Mouse (Mus musculus) gastrocnemius, postnatal 4 days (tissue): ENCODE results near the gene Phyhipl. TPM values are rescaled to one million over a fixed set of nuclear protein-coding genes. Genes with fewer than 3 reads are reported as not detected.
A peak's percentile ranks its signal among the peaks of the same experiment; 100 is the strongest.

Experiments used
- DNase-seq, 2 experiments: peaks; one replicate each; pipeline ENCODE4 v3.0.0; 2021 to 2022; ENCODE audit warnings: low spot score in 2 of 2, mixed read lengths in 2 of 2
- long read RNA-seq, 2 experiments: library from polyadenylated mRNA; stranded (forward); transcript quantifications; one replicate each; pipeline ENCODE4 v2.0.0; 2021
- total RNA-seq, 2 experiments: library from RNA; stranded (reverse); gene quantifications; 2 replicates each; pipeline ENCODE4 v1.2.3; 2021

Gene Phyhipl
- under 1 TPM; 0.34 to 0.93 TPM for total RNA-seq
- long read RNA-seq, experiment 1: 0 reads
- long read RNA-seq, experiment 2: 0 reads

DNA sequence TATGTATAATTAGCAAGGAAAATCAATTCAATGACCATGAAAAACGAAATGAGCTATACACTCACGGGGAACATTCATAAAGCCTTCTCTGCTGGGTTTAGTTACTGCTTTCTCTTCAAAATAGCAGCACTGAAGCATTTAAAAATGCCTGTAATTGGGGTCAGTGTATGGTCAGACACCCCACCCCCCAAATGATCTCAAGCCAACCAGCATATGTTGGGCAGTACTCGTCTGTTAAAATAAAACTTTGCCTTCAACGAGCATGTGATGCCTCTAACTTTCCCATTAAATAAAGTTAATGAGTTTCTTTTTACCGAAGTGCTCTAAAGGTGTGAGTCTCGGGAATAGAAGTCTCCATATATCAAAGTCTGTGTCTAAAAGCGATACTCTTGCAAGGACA, at the start of gene Phyhipl:
Gene Phyhipl, minus strand, starts transcription at position 138 of the 400 bp plus-strand sequence.
- no peak for DNase-seq

DNA sequence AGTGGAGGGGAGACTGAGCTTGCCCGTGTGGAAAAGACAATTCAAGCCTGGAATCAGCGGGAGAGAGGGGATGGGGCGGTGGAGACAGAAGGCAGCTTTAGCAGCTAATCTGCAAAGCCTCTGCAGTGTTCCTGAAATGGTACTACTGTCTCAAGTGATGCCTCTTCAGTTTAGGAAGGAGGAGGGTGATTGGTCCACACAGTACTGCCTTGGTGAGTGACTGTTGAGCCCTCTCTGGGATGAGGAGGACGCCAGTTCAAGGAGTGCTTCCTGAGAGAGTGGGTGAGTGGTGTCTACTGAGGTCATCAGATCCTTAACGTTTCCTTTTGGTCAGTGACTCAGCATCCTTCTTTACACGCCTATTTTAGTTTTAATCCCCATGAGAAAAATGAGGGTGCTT, 47.4 kb upstream of the Phyhipl start:
- DNase-seq: no peak

DNA sequence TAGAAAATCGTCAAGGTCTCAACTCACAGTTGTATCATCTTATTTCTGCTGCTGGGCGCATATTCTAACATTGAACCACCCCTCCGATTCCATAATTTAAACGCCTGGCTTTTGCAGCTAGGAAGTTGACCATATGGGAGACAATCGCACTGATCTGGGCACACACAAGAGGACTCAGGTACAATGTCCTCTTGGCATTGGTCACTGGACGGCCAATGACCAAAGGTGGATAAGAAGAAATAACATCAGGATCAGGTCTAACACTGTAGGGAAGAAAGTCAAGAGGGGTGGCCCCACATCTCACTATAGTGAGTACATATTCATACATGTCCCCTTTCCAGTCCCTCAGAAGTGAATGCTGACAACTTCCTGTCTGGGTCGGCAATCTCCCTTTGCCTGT, 43.8 kb upstream of the Phyhipl start:
- no peak for DNase-seq

DNA sequence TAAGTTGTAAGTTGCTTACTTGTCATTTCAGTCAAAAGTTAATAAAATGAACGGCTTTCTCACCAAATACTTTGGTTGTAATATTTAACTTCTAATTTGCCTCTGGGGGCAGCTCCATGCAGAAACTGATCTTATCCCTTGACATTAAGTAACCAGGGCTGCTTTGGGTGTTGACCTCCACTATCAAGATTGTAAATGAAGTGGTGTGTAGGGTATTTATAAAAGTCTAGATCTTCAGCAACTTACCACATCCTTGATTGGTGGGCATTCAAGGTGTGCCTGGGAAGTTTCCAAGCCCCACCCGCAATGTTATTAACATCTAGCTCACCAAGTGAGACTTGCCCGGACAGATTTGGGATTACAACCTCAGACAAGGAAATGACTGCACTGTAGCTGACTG, 42.2 kb upstream of the Phyhipl start:
- DNase-seq: no peak

DNA sequence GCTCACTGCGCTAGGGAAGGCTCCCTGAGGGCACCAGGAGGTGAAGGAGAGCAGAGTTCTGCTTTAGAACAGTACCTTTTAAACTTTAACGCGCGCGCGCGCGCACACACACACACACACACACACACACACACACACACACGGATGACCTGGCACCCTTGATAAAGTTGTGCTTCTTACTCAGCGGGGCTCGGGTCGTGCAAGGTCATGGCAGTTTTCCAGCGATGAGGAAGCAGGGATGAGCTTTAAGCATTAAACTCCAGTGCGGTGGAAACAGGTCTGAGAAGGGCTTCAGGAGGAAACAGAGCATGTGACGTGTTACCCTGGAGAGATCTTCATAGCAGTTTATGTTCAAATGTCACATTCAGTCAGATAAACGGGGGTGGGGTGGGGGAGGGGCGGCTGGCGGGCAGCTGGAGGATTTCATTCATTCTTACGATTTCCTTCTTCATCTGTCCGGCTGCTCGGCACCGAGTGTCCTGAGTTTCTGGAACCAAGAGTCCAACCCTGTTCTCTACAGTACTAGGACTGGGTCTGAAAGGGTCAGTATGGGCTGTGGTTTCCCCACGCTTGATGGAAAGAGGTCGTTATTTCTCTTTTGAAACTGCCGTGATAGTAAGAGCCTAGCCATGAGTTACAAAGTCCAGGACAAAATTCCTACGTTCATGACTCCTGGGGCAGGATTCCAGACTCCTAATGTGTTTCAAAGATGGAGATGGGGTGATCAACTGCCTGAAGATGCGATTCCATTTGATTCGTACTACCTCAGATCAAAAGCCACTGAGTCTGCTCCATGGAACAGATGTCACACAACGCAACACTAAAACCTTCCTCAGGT, 41.2 kb upstream of the Phyhipl start:
- no peak for DNase-seq

DNA sequence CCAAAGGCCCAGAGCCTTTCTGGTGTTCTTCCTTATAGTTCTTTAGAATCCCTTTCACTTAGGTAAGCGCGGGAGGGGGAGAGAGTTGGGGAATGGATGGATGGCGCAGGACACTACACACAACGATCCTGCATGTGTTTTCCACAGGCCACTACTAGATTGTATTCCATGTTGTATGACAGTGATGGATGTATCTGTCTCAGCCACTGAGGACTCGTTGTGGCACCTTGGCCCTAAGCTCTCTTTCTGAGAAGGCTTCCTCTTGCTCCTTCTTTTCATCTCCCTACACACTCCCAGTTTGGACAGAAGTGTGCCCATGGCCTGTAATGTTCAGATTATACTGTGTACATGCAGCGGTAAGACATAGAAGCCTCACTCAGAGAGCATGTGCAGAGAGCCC, 33.6 kb upstream of the Phyhipl start:
- DNase-seq: no peak

DNA sequence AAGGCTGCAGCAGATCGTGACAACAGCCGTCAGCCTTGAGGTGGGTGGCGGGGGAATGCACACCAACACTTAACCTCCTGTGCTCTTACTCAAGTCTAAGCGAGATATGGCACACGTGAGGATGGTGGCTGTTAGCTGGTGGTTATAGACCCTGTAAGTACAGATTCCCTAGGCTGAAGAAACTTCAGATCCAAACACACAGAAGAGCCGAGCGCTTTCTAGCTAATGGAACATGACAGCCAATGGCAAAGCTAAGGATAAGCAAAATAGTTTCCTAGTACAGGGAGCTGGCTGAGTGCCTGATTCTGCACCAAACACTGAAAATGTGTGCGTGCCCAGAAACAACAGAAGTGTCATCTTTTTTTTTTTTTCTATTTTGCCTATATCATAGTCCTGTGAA, 33.1 kb upstream of the Phyhipl start:
- no peak for DNase-seq

DNA sequence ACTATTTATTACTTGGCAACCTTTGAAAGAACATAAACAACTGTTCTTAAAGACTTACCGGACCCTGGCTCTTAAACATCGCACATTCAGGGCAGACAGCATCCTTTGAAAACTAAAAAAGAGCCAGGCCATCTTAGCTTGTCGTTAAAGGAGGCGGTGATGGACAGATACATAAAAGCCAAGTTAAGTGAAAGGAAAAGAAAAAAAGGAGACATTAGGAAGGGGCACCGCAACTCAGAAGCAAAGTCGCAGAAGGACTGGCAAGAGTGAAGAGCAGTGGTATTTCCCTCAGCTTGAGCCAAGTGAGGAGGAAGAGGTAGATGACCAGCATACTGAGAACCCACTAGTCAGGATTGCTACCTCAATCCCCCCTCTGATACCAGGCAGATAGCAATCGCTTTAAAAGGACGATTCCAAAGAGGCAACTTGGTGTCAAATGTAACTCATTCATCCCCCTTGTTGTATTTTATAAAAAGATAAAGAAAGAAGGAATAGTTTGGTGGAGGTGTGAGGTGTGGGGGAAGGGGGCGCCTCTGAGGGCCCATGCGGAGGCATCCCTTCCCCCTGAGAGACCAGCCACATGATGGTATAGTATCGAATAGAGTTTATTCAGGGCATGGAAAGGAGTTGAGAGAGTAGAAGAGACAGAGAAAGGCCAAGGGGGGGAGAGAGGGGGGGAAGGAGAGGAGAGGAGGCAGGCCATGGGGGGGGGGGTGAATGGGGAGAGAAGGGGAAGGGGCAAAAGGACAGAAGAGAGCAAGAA, 31.4 kb upstream of the Phyhipl start:
- DNase-seq: no peak

DNA sequence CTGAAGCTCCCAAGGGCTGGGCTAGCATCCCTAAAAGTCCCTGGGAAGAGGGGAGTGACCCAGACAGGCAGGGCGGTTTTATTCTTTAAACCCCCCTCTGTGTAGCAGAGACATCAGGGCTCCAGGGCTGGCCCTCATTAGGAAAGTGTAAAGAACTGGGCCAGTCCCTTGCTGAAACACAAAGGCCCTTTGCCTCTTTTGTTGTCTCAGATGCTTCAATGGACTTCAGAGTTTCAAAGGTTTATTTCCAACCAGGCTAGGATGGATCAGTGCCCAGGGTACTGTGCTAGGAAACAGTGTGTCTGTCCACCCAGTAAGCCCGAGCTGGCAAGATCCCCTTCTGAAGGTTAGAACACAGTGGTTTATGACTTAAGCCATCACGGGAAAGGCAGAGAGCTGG, 30.7 kb upstream of the Phyhipl start:
- DNase-seq: no peak

DNA sequence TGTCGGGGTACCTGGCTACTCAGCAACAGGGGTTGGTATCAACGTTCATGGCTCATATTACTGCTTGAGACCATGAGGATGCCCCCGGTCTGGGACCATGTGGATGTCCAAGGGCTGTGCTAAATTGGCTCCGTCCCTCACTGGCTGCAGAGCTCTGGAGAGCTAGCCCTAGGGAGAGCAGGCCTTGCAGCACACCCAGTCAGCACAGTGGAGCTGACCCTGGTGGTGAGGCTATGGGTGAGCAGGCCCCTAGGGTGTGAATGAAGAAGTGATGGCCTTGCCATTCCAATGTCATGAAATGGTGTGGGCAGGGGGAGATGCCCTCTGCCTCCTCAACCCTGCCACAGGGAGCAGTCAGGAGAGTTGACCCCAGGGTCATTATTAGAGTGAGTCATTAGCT, 27.7 kb upstream of the Phyhipl start:
- DNase-seq: no peak

DNA sequence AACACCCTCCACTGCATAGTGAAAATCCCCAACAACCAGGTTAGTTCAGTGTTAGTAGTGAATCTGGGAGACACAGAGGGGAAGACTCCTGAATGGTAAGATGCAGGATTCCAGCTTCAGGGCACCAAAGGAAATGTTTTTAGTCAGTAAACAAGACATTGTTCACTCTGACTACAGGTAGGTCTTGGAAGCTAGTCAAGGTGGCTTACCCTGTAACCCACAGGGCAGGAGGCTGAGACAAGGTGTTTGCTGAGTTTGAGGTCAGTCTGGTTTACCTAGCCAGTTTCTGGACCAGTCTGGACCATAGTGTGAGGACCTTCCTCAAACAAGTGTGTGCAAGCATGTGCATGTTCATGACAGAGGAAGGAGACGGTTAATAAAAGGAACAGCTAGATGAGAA, 22.2 kb upstream of the Phyhipl start:
- DNase-seq: no peak

DNA sequence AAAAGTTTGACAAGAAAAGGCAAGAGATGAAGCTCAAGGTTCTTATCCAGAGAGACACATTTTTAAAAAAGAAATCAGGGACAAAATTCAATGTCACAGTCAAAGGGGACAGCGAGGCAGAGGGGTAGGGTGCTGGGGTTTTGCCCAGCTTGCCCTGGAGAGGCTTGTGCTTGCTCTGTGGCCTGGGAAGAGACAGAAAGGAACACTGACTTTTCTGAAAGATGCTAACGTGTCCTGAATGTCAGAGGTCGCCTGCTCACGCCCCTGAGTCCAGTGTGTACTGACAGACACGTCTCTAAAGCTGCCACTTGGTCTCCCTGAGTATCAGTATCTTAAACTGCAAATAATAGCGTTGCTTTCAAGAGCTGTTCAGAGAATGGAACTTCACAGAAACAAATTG, 507 bp upstream of the Phyhipl start:
- peak in 1 of 2 experiments; percentile 3 for DNase-seq

DNA sequence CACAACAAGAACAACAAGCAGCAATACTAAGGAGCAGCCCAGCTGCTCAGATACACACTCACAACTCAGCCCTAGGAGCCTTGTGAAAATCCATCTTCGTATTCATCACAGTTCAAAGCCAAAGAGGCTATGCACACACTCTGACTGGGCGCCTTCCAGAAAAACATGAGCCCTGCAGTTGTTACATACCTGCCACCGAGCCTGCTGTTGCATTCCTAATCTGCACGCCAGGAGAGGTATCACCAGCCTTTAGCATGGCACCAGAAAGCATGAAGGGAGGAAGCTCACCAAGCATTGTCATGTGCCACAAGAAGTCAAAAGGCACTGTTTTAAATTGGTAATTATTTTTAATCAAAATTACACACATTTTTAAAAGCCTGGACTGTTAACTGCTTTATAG, 1.1 kb downstream of the Phyhipl start:
- no peak for DNase-seq

DNA sequence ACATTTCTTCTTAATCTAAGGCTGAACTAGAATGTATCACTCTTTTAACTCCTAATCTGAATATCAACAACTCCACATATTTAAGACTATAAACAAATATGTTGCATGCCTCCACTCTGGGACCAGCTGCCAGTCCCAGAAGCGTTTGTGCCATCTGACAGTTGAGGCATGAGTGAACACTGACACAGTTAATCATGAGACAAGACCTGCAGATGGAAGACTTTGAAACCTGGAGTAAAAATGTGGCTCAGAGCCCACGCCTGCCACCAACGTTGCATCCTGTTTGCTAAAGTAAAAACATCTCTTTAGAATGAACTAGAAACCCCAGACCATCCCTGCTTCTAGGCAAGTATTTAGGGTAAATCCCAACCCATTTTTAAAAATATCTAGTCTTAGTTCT, 1.6 kb downstream of the Phyhipl start:
- DNase-seq: no peak

DNA sequence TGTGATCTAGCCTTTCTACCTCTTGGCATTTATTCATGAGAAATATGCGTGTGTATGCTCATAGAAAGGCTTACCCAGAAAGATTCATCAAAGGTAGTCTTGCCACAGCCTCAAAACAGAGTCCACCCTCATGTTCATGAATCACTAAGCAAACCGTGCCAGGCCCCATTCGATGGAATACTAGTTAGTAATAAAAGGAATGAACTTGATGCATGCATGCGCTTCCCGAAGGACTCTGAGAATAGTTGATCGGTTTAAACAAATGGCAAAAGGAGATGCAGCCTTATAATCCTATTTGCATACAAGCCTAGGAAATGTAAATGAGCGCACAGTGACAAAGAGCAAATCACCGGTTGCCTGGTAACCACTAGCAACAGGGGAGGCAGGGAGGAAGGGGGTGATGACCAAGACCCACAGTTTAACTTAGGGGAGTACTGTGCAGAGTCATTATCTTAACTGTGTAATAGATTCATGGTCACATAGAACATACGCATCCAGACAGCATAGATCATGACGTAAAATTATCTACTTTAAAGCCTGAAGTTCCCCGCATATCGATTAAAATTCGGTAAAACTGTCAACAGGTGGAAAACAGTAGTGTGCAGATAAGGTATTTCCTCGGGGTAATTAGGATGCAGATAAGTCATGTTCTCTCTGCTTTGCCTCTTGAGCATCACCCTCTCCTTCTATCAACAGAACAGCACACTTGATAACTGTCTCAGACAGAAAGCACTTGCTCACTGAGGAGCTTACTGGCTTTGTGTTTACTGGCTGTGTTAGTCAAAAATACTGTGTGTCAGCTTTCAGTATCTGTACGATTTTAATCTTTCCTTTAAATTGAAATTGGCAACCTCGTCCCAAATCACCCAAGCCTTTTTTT, 3.8 kb downstream of the Phyhipl start:
- no peak for DNase-seq

DNA sequence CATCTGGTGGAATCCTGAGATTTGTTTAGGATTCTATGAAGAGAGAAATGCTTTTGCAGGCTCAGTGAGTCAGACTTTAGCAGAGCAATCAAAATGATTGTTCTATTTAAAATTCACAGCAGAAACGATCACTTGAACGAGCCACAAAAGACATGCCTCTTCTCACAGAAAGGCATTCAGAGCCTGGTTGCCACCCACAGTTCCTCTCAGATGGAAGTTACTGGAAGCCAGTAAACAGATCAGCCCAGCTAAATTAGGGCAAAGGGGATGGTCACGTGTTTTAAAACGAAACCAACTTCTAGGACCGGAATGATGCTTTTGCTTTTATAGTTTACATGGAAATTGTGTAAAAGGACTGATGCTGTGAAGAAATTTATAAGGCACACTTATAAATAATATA, 6.9 kb downstream of the Phyhipl start:
- no peak for DNase-seq

DNA sequence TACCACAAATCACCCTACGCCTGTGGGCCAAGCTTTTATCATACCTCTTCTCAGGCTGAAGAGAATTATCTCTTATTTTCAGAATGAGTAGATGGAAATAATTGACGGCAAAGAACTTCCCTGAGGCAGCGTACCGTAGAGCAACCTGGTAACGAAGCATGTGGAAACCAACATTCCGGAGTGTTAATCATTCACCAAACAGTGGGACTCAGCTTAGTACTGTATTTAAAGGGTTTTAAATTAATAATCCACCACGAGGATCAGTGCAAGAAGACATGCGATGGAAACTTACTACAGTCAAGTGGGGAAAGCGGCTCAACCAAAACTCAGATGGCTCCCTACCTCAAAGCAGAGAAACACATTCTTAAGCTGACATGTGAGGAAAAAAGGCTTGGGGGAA, 12.6 kb downstream of the Phyhipl start:
- no peak for DNase-seq

DNA sequence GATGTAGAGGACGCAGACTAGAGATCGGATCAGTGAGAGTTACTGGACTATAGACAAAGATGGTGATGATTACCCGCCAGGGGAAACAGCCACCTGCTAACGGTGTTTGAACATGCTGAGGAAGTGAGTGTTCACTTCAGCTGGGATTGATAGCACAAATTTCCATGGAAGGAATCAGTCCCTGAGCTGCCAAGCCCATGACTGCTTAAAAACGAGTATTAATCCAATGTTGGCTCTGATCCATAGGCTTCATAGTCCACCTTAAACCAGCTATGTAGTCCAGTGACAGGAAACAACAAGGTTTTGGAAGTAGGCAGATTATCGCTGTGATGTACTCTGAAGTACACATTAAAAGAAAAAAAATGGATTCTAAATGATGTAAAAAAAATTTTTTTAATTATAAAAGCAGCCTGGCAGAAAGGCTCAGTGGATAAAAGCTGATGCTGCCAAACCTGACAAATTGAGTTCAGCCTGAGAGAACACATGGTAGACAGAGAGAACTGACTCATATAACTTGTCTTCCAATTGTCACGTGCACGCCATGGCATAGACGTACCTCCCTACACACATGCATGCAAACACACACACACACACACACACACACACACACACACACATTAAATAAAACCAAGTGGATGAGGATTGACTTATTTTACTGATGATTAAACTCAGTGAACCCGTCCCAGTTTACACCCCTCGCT, 14.7 kb downstream of the Phyhipl start:
- no peak for DNase-seq

DNA sequence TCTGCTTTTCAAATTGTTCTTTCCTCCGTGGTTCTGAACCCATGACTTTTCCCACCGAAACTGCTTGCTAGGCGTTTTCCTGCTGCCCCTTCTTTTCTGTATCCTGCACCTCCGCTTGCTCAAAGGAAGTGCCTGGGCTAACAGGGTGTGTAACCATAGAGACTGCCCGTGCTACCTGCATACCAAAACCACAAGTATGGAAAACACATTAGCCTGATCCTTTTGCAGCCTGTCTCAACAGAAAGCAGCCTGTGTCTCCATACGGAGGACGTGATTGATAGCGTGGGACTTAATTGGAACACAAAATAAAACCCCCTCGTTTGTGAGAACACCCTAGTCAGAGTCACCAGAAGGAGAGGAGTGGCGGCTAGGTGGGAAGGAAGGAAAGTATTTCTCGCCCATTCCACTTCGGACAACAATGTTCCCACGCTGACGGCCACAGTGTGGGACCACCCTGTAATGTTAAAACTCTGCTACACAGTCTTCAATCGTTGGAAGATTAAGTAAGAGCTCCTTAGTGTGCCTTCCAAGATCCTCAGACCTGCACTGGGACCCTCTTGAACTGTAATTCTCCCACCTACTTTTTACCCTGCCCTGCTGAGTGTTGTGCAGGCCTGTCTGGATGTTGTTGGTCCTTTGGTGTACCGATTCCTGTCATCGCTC, 15.6 kb downstream of the Phyhipl start:
- DNase-seq: no peak

DNA sequence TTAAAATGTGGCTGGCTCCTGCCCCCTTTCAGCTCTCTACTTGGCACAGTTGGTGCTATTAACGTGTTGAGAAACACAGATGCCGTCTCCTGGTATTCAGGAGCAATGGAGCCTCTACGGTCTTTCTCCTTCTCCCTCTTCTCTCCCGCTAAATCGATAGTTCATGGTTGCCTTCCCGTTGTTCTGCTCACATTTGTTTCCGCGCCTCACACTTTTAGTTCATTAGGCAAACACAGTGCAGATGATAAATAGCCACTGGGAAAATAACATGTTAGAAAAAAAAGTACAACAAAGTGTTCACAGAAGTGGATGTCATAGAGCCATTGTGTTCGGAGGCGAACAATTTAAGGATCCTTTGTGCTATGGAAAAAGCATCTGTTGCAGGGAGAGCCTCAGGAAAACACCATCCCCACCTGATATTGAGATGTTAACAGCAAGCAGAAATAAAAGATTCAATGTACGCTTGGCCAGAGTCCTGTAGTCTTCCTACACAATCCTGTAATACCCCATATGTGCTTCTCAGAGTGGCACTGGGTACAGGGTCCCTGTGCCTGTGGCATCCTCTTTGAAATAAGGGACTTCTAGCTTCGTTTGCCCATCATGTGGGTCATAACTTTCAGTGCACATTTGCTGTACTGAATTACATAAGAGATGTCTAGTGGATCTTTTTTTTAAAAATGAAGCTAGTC, 18.0 kb downstream of the Phyhipl start:
- no peak for DNase-seq
